Mouse (Mus musculus): ENCODE measurements around the gene Zfp931. TPM values are rescaled to one million over a fixed set of nuclear protein-coding genes. Genes with fewer than 3 reads are reported as not detected.
"Not testable (repeated sequence)": the region's sequence is repeated elsewhere in the genome, so short reads cannot be mapped to it uniquely, and the experiment has no call there.

The Zfp931 gene
- 1 to 10 TPM; 9.6 to 9.7 TPM for total RNA-seq (2021)

GRCm38 (mm10) chr2:178078166-178078717, at the start of gene Zfp931:
Gene Zfp931 (minus strand): TSS chr2:178078476.
- intact Hi-C loops (cut with DNase I); DNase-seq: not testable (repeated sequence)

- intact Hi-C loops (cut with DNase I): no loop called here
These were observed 48.0 kb upstream of the Zfp931 start for GRCm38 (mm10) chr2:178126041-178126820.

GRCm38 (mm10) chr2:178125427-178125826, 47.2 kb upstream of the Zfp931 start:
- intact Hi-C loops (cut with DNase I): no loop called here
- no peak for DNase-seq

More at GRCm38 (mm10) chr2:178126041-178126820, 48.0 kb upstream of the Zfp931 start:
- DNase-seq: no peak

GRCm38 (mm10) chr2:178123466-178123865, 45.2 kb upstream of the Zfp931 start:
- intact Hi-C loops (cut with DNase I): no loop called here
- no peak for DNase-seq

- intact Hi-C loops (cut with DNase I): no loop called here
- DNase-seq: no peak
These were observed 43.8 kb upstream of the Zfp931 start for GRCm38 (mm10) chr2:178121946-178122665.

GRCm38 (mm10) chr2:178121375-178121688, 43.1 kb upstream of the Zfp931 start:
- intact Hi-C loops (cut with DNase I): no loop called here
- DNase-seq: no peak

- DNase-seq: no peak
- intact Hi-C loops (cut with DNase I): no loop called here
These were observed 42.5 kb upstream of the Zfp931 start for GRCm38 (mm10) chr2:178120651-178121374.

GRCm38 (mm10) chr2:178120356-178120645, 42.0 kb upstream of the Zfp931 start:
- intact Hi-C loops (cut with DNase I): no loop called here
- DNase-seq: no peak

- intact Hi-C loops (cut with DNase I): no loop called here
- DNase-seq: no peak
These were observed 41.5 kb upstream of the Zfp931 start for GRCm38 (mm10) chr2:178119561-178120355.

- DNase-seq: no peak
- intact Hi-C loops (cut with DNase I): no loop called here
These were observed 40.7 kb upstream of the Zfp931 start, which contains the start of gene Phactr3 for GRCm38 (mm10) chr2:178118801-178119560. Gene Phactr3 (plus strand): TSS chr2:178118975.

GRCm38 (mm10) chr2:178117946-178118345, 39.7 kb upstream of the Zfp931 start:
- DNase-seq: peak; percentile 40 to 48
- intact Hi-C loops (cut with DNase I): no loop called here

GRCm38 (mm10) chr2:178101957-178102356, 23.7 kb upstream of the Zfp931 start:
- peak; percentile 50 to 68 for DNase-seq
- intact Hi-C loops (cut with DNase I): loop anchor here (1.0 kb wide), 1 partner anchor 162 kb away; no protein-coding TSS in a partner anchor

GRCm38 (mm10) chr2:178098021-178098420, 19.7 kb upstream of the Zfp931 start:
- peak; percentile 45 to 62 for DNase-seq
- intact Hi-C loops (cut with DNase I): loop anchor here (5.0 kb wide), 1 partner anchor 239 kb away; no protein-coding TSS in a partner anchor

- intact Hi-C loops (cut with DNase I): no loop called here
- DNase-seq: no peak
These were observed 11.3 kb upstream of the Zfp931 start for GRCm38 (mm10) chr2:178089586-178089985.

GRCm38 (mm10) chr2:178058195-178058594, 20.1 kb downstream of the Zfp931 start:
- intact Hi-C loops (cut with DNase I): no loop called here
- peak; percentile 63 to 87 for DNase-seq

GRCm38 (mm10) chr2:178027601-178028000, 50.7 kb downstream of the Zfp931 start:
- intact Hi-C loops (cut with DNase I); DNase-seq: not testable (repeated sequence)

GRCm38 (mm10) chr2:178023861-178024260, 54.4 kb downstream of the Zfp931 start:
- intact Hi-C loops (cut with DNase I): not testable (repeated sequence)
- DNase-seq: peak; percentile 17 to 34

- DNase-seq: peak; percentile 71 to 73
- intact Hi-C loops (cut with DNase I): not testable (repeated sequence)
These were observed 55.2 kb downstream of the Zfp931 start, which contains the start of gene Zfp971 for GRCm38 (mm10) chr2:178023011-178023611. Gene Zfp971 (plus strand): TSS chr2:178023284.

GRCm38 (mm10) chr2:178020773-178021172, 57.5 kb downstream of the Zfp931 start:
- intact Hi-C loops (cut with DNase I); DNase-seq: not testable (repeated sequence)
